Mouse (Mus musculus): Measurements from ENCODE around the gene Snx32. TPM values are rescaled to one million over a fixed set of nuclear protein-coding genes. Genes with fewer than 3 reads are reported as not detected.

The Snx32 gene
- 5.7 and 7.2 TPM in 2 replicates for polyA plus RNA-seq (2015; fragmentation: Nextera tagmentation; extraction: Ambion mirVana)

DNA sequence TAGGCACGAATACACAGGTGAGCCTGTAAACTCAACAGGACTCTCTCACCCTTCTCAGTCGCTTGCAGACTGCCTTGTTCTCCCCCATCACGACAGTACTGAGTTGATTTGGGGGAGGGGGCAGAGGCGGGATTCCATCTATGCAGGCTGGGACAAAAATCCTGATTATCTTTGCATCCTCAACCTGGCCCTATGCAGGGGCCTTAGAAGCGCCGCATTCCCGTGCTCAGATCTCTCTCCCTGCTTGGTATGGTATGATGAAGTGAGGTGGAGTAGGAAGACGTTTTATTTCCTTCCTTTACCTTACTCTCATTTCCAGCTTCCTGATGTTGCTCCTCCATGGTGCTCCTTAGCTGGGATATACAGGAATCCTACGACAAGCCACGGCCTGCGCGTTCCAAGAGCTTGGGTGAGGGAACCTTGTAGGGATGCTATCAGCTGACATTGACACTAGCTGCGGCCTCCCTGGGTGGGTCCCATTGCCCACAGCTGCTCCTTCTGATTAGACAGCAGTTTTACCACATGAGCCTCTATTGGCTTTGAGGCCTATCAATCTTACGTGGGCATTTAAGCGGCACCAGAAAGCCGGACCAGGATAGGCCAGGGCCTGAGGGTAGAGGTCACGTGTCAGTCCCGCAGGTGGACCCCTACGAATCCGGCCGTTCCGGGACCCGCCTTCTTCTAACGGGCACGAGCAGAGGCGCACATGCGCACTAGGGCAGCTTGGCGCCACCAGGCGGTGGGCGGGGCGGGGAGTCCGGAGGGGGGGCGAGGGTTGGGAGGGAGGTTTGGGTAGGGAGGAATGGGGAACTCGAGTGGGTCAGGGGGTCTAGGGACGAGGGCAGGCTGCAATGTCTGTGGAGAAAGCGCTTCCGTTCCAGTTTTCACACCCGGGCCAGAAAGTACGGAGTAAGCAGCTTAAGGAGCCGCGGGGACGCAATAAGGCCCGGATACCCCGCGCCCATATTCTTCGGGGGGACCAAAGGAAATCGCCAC is at the start of gene Snx32:
Gene Snx32 (minus strand): TSS at position 508 of the 996 bp plus-strand sequence.
- peak; percentile 99 for ATAC-seq (ENCODE audit: low read depth)
- H3K27ac ChIP-seq (ENCODE audit: low read length): peak within 1 kb of the TSS; percentile 76
- WGBS (ENCODE audit: insufficient replicate concordance): 2% methylated on average over 46 of the region's 47 CpGs
- peaks cover 34% of the 10 kb centered on the region for H3K4me1 ChIP-seq (ENCODE audit: control insufficient read depth, low read depth, low read length)
- H3K9ac ChIP-seq (ENCODE audit: low read depth, low read length): peak within 1 kb of the TSS; percentile 70
- peak within 1 kb of the TSS; percentile 69 for H3K4me3 ChIP-seq (ENCODE audit: low read depth, low read length)
- peak within 1 kb of the TSS; percentile 87 for H3K4me2 ChIP-seq (ENCODE audit: low read depth, low read length)
- H3K27me3 ChIP-seq (ENCODE audit: control insufficient read depth, insufficient read depth, low read depth, low read length): no peaks in the 10 kb centered on the region
- H3K9me3 ChIP-seq (replicated peaks; ENCODE audit: control insufficient read depth, low read length): no peaks in the 10 kb centered on the region
- H3K36me3 ChIP-seq (ENCODE audit: control insufficient read depth, insufficient read depth): no peaks in the 10 kb centered on the region

GRCm38 (mm10) chr19:5559631-5560456 is 49.5 kb upstream of the Snx32 start:
- ATAC-seq (ENCODE audit: low read depth): no peak
- Histone ChIP-seq H3K4me3 (ENCODE audit: low read depth, low read length) (peak overlapping the region; percentile 37), H3K4me1 (ENCODE audit: control insufficient read depth, low read depth, low read length) (peaks cover 10% of the 10 kb centered on the region), H3K27me3 (ENCODE audit: control insufficient read depth, insufficient read depth, low read depth, low read length) (peaks cover 79% of the 10 kb centered on the region), H3K9me3 (replicated peaks; ENCODE audit: control insufficient read depth, low read length) (no peaks in the 10 kb centered on the region), H3K36me3 (ENCODE audit: control insufficient read depth, insufficient read depth) (no peaks in the 10 kb centered on the region), H3K27ac (ENCODE audit: low read length) (no peak overlapping the region), H3K4me2 (ENCODE audit: low read depth, low read length) (peak overlapping the region; percentile 55), H3K9ac (ENCODE audit: low read depth, low read length) (no peak overlapping the region)
- WGBS (ENCODE audit: insufficient replicate concordance): 1% methylated on average over 69 of the region's 69 CpGs

GRCm38 (mm10) chr19:5559229-5559628 is 48.9 kb upstream of the Snx32 start:
- H3K4me3 ChIP-seq (ENCODE audit: low read depth, low read length): no peak overlapping the region
- H3K4me2 ChIP-seq (ENCODE audit: low read depth, low read length): no peak overlapping the region
- peaks cover 10% of the 10 kb centered on the region for H3K4me1 ChIP-seq (ENCODE audit: control insufficient read depth, low read depth, low read length)
- H3K9me3 ChIP-seq (replicated peaks; ENCODE audit: control insufficient read depth, low read length): no peaks in the 10 kb centered on the region
- 25% methylated on average over 7 of the region's 8 CpGs for WGBS (ENCODE audit: insufficient replicate concordance)
- H3K27me3 ChIP-seq (ENCODE audit: control insufficient read depth, insufficient read depth, low read depth, low read length): peaks cover 73% of the 10 kb centered on the region
- no peak overlapping the region for H3K27ac ChIP-seq (ENCODE audit: low read length)
- no peak for ATAC-seq (ENCODE audit: low read depth)
- no peak overlapping the region for H3K9ac ChIP-seq (ENCODE audit: low read depth, low read length)
- H3K36me3 ChIP-seq (ENCODE audit: control insufficient read depth, insufficient read depth): no peaks in the 10 kb centered on the region

GRCm38 (mm10) chr19:5558770-5559169 is 48.4 kb upstream of the Snx32 start:
- Histone ChIP-seq H3K4me1 (ENCODE audit: control insufficient read depth, low read depth, low read length) (peaks cover 10% of the 10 kb centered on the region), H3K27me3 (ENCODE audit: control insufficient read depth, insufficient read depth, low read depth, low read length) (peaks cover 70% of the 10 kb centered on the region), H3K4me2 (ENCODE audit: low read depth, low read length) (no peak overlapping the region), H3K4me3 (ENCODE audit: low read depth, low read length) (no peak overlapping the region), H3K9me3 (replicated peaks; ENCODE audit: control insufficient read depth, low read length) (no peaks in the 10 kb centered on the region), H3K27ac (ENCODE audit: low read length) (no peak overlapping the region), H3K9ac (ENCODE audit: low read depth, low read length) (no peak overlapping the region), H3K36me3 (ENCODE audit: control insufficient read depth, insufficient read depth) (no peaks in the 10 kb centered on the region)
- WGBS (ENCODE audit: insufficient replicate concordance): 50% methylated on average over 8 of the region's 8 CpGs
- ATAC-seq (ENCODE audit: low read depth): no peak

DNA sequence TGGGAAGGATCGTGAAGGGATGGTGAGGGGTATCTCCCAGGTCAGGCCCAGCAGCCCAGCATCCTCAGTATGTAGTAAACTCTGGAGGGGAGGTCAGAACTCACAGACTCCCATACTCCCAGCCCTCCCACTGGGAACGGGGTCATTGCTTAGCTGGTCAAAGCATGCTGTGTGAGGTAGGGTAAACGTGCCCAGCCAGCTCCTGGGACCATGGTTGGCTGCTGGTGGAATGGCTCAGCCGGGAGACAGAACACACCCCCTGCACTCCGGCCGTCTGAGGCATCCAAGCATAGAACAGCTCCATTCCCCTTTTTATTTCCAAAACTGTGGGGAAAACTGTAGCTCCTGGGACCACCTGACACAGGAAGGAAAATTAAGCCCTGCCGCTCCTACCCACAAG is 47.8 kb upstream of the Snx32 start:
- no peak overlapping the region for H3K4me2 ChIP-seq (ENCODE audit: low read depth, low read length)
- H3K9ac ChIP-seq (ENCODE audit: low read depth, low read length): no peak overlapping the region
- no peaks in the 10 kb centered on the region for H3K9me3 ChIP-seq (replicated peaks; ENCODE audit: control insufficient read depth, low read length)
- ATAC-seq (ENCODE audit: low read depth): no peak
- H3K4me3 ChIP-seq (ENCODE audit: low read depth, low read length): no peak overlapping the region
- no peak overlapping the region for H3K27ac ChIP-seq (ENCODE audit: low read length)
- WGBS (ENCODE audit: insufficient replicate concordance): 45% methylated on average over 7 of the region's 7 CpGs
- peaks cover 64% of the 10 kb centered on the region for H3K27me3 ChIP-seq (ENCODE audit: control insufficient read depth, insufficient read depth, low read depth, low read length)
- no peaks in the 10 kb centered on the region for H3K36me3 ChIP-seq (ENCODE audit: control insufficient read depth, insufficient read depth)
- H3K4me1 ChIP-seq (ENCODE audit: control insufficient read depth, low read depth, low read length): peaks cover 10% of the 10 kb centered on the region

DNA sequence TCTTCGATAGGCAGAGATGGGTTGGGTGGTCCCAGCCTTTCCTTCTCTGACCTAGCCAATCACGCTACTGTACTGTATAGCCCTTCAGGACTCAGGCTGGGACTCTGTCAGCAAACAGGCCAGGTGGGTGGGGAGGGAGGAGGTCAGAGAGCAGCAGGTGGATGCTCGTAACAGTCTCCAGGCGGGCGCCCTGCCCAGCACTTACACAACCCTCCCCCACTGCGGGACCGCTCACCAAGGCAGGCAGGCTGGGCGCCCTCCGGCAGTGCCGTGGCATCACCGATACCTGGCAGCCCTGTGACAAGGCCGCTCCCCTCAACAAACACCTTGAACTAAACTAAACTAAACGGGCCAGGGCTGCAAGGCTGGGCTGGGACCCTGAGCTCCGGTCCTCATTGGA is 43.9 kb upstream of the Snx32 start:
- H3K36me3 ChIP-seq (ENCODE audit: control insufficient read depth, insufficient read depth): no peaks in the 10 kb centered on the region
- no peak overlapping the region for H3K4me3 ChIP-seq (ENCODE audit: low read depth, low read length)
- no peak overlapping the region for H3K27ac ChIP-seq (ENCODE audit: low read length)
- no peak overlapping the region for H3K9ac ChIP-seq (ENCODE audit: low read depth, low read length)
- no peaks in the 10 kb centered on the region for H3K4me1 ChIP-seq (ENCODE audit: control insufficient read depth, low read depth, low read length)
- H3K9me3 ChIP-seq (replicated peaks; ENCODE audit: control insufficient read depth, low read length): no peaks in the 10 kb centered on the region
- 70% methylated on average over 14 of the region's 14 CpGs for WGBS (ENCODE audit: insufficient replicate concordance)
- H3K27me3 ChIP-seq (ENCODE audit: control insufficient read depth, insufficient read depth, low read depth, low read length): peaks cover 24% of the 10 kb centered on the region
- ATAC-seq (ENCODE audit: low read depth): no peak
- H3K4me2 ChIP-seq (ENCODE audit: low read depth, low read length): no peak overlapping the region

DNA sequence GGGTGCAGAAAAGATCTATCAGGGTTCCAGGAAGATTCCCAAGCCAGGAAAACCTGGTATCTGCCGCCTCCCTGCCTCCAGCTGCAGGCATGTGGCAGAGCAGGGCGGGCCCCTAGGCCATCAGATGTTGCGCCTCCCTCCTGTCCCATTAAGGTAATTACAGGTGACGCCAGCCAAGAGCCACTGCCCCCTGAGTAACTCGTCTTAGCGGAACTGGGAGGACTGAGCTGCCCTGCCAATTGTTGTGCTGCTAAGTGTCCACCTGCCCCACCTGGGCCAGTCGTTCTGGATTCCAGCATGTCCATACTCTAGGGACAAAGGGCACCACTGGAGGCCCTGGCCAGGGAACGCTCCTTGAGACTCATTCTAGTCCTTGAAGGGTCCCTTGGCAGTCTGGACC is 43.5 kb upstream of the Snx32 start:
- H3K9ac ChIP-seq (ENCODE audit: low read depth, low read length): no peak overlapping the region
- peaks cover 20% of the 10 kb centered on the region for H3K27me3 ChIP-seq (ENCODE audit: control insufficient read depth, insufficient read depth, low read depth, low read length)
- WGBS (ENCODE audit: insufficient replicate concordance): 64% methylated on average over 8 of the region's 8 CpGs
- no peak overlapping the region for H3K4me3 ChIP-seq (ENCODE audit: low read depth, low read length)
- H3K36me3 ChIP-seq (ENCODE audit: control insufficient read depth, insufficient read depth): no peaks in the 10 kb centered on the region
- H3K9me3 ChIP-seq (replicated peaks; ENCODE audit: control insufficient read depth, low read length): no peaks in the 10 kb centered on the region
- no peak for ATAC-seq (ENCODE audit: low read depth)
- no peak overlapping the region for H3K4me2 ChIP-seq (ENCODE audit: low read depth, low read length)
- H3K4me1 ChIP-seq (ENCODE audit: control insufficient read depth, low read depth, low read length): no peaks in the 10 kb centered on the region
- H3K27ac ChIP-seq (ENCODE audit: low read length): no peak overlapping the region

DNA sequence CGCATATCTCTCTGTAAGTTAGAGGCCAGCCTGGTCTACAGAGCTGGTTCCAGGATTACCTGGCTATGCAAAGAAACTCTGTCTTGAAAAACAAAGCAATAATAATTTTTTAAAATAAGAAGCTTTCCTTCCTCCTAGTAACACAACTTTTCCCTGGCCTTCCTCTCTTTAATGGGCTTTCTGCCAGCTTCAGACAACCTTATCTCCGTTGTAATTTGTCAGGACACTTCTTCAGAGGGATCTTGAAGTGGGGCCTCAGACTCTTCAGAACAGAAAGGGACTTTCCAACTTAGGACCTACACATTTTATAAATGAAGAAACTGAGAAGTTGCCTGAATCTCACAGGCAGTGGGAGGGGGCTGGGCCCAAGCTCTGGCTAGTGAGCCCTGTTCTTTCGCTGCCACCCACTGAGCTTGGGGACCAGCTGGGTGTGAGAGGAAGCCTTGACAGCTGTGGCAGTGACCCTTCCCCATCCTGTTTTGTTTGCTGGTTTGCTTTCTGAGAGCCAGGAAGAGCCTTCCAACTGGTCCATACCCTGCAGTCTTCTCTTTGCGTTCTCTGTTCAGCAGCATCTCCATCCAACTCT is 37.2 kb upstream of the Snx32 start:
- H3K27me3 ChIP-seq (ENCODE audit: control insufficient read depth, insufficient read depth, low read depth, low read length): no peaks in the 10 kb centered on the region
- H3K4me2 ChIP-seq (ENCODE audit: low read depth, low read length): no peak overlapping the region
- 57% methylated on average over 4 of the region's 4 CpGs for WGBS (ENCODE audit: insufficient replicate concordance)
- no peaks in the 10 kb centered on the region for H3K4me1 ChIP-seq (ENCODE audit: control insufficient read depth, low read depth, low read length)
- H3K9ac ChIP-seq (ENCODE audit: low read depth, low read length): no peak overlapping the region
- H3K9me3 ChIP-seq (replicated peaks; ENCODE audit: control insufficient read depth, low read length): no peaks in the 10 kb centered on the region
- no peak for ATAC-seq (ENCODE audit: low read depth)
- H3K36me3 ChIP-seq (ENCODE audit: control insufficient read depth, insufficient read depth): no peaks in the 10 kb centered on the region
- H3K27ac ChIP-seq (ENCODE audit: low read length): no peak overlapping the region
- no peak overlapping the region for H3K4me3 ChIP-seq (ENCODE audit: low read depth, low read length)
